Mouse (Mus musculus) ES-Bruce4 (cell line): ENCODE data around the gene Gfod1. TPM values are rescaled to one million over a fixed set of nuclear protein-coding genes. Genes with fewer than 3 reads are reported as not detected.

Experiments used
- H3K27ac ChIP-seq: 2 replicates; pipeline ENCODE4 v1.5.1; 2012; ENCODE audit warnings: low read length, inconsistent platforms; ENCODE audit not compliant: insufficient read depth
- H3K27me3 ChIP-seq: 2 replicates; pipeline ENCODE4 v1.6.1; 2012; ENCODE audit warnings: mild to moderate bottlenecking, low read length, inconsistent platforms; ENCODE audit not compliant: control insufficient read depth, poor library complexity, insufficient read depth, severe bottlenecking
- H3K36me3 ChIP-seq: 2 replicates; pipeline ENCODE4 v1.6.1; 2012; ENCODE audit warnings: inconsistent platforms, mild to moderate bottlenecking, low read length, moderate library complexity; ENCODE audit not compliant: control insufficient read depth, poor library complexity, insufficient read depth, severe bottlenecking
- H3K4me1 ChIP-seq: one replicate; pipeline ENCODE4 v1.8.1; 2011; ENCODE audit warnings: low read length; ENCODE audit not compliant: control insufficient read depth, insufficient read depth
- H3K4me3 ChIP-seq: 2 replicates; pipeline ENCODE4 v1.5.1; 2011; ENCODE audit warnings: low read depth, mild to moderate bottlenecking, low read length
- H3K9ac ChIP-seq: 2 replicates; pipeline ENCODE4 v1.6.1; 2012; ENCODE audit warnings: low read depth, mild to moderate bottlenecking, inconsistent platforms; ENCODE audit not compliant: poor library complexity, severe bottlenecking
- H3K9me3 ChIP-seq: replicated peaks from 2 replicates; pipeline ENCODE4 v1.6.1; 2012; ENCODE audit warnings: mild to moderate bottlenecking, low read length, inconsistent platforms; ENCODE audit not compliant: control insufficient read depth, poor library complexity, insufficient read depth, severe bottlenecking
- CTCF ChIP-seq: IDR thresholded peaks from one replicate; pipeline ENCODE4 v1.8.1; 2011; ENCODE audit warnings: low read depth, low read length
- EP300 ChIP-seq: IDR thresholded peaks from 2 replicates; pipeline ENCODE4 v1.6.1; 2011; ENCODE audit warnings: low read depth, low read length; ENCODE audit not compliant: insufficient read depth
- POLR2A ChIP-seq: IDR thresholded peaks from one replicate; pipeline ENCODE4 v1.8.1; 2011; ENCODE audit warnings: low read length; ENCODE audit not compliant: insufficient read depth
- polyA plus RNA-seq: library from polyadenylated mRNA; stranded (reverse); fragments of >200 nt; gene quantifications from 2 replicates; pipeline ENCODE4 v1.2.4, GENCODE M21; 2011; ENCODE audit warnings: low read depth; ENCODE audit not compliant: missing spikeins, insufficient read depth, insufficient read length

The Gfod1 gene
- polyA plus RNA-seq, 1 experiment = 6.2 TPM

DNA sequence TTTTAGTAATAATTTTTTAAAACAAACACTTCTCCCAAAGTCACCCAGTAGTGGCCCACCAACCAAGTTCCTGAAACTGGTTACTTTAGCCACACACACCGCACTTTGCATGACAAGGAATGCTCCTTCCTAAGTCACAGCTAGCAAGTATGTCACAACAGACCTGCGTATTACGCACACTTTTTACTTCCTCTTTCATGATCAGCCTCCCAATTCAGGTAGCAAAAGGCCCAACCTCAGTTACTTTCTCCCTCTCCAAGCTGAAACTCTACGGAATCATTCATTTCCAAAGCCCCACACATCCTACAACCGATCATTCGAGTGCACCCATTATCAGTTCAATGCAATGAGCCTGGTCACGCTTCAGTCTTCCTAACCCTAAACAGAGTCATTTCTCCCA lies 8.3 kb downstream of the Gfod1 start:
- Histone ChIP-seq H3K9ac (no peak overlapping the region), H3K4me1 (peaks cover 12% of the 10 kb centered on the region), H3K4me3 (no peak overlapping the region), H3K9me3 (no peaks in the 10 kb centered on the region), H3K27ac (peak overlapping the region; percentile 75), H3K36me3 (no peaks in the 10 kb centered on the region), H3K27me3 (no peaks in the 10 kb centered on the region)
- TF ChIP-seq CTCF = no peak
- TF ChIP-seq EP300 = no peak
- no peak for TF ChIP-seq POLR2A

DNA sequence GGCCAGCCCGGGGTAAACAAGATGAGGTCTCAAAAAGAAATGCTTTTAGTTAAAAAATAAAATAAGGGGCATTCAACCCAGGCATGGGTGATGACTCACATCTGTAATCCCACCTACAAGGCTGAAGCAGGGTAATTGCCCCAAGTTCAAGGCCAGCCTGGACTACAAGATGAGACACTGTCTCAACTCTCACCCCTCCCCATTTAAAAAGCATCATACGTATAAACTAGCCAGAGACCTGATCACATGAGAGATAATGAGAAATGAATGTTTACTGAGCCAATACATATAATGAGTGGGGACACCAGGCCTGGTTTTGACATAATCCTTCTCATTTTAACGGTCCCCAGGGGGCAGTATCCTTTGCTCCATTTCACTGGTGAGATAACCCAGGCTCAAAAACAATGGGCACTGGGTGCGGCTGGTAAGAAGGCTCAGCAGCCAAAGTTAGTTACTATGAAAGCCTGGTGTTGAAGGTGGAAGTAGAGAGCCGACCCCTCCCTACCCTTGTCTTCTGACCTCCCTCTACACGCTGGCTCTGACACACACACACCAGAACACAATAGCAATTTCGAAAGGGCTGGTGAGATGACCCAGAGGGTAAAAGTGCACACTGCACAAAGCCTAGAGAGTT lies 8.9 kb downstream of the Gfod1 start:
- TF ChIP-seq POLR2A = no peak
- peak; percentile 3 for TF ChIP-seq CTCF
- 0 out of 2 replicates have a peak, but pooled peaks have one; percentile 38 for TF ChIP-seq EP300
- no peaks in the 10 kb centered on the region for H3K27me3 ChIP-seq
- no peaks in the 10 kb centered on the region for H3K36me3 ChIP-seq
- H3K4me1 ChIP-seq = peaks cover 12% of the 10 kb centered on the region
- H3K9ac ChIP-seq = no peak overlapping the region
- no peaks in the 10 kb centered on the region for H3K9me3 ChIP-seq
- peak overlapping the region; percentile 77 for H3K27ac ChIP-seq
- no peak overlapping the region for H3K4me3 ChIP-seq

- 0 out of 2 replicates have a peak overlapping the region, but pooled peaks have one; percentile 31 for H3K27ac ChIP-seq
- H3K4me3 ChIP-seq = no peak overlapping the region
- no peaks in the 10 kb centered on the region for H3K36me3 ChIP-seq
- H3K9me3 ChIP-seq = no peaks in the 10 kb centered on the region
- H3K27me3 ChIP-seq = no peaks in the 10 kb centered on the region
- H3K4me1 ChIP-seq = peaks cover 14% of the 10 kb centered on the region
- TF ChIP-seq POLR2A = no peak
- peak; percentile 75 for TF ChIP-seq EP300
- H3K9ac ChIP-seq = no peak overlapping the region
These were observed 11.1 kb downstream of the Gfod1 start for GRCm38 (mm10) chr13:43292892-43293291.

DNA sequence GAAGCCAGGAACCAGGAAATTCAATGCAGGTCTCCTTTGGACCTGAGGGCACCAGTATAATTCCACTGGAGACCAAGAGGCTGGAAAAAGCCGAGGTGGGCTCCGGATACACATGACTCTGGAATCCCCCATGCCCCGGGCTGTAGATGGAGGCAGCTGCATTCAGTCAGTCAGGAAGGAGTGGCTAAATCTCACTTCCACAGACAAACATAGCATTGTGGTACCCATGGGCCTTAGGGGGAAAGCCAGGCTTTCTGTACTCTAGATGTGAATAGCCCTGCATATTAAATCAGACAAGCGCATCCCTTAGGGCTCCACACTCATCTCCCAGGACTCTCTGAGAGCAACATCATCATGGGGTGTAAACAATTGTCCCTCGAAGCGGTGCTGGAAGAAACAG lies 14.9 kb downstream of the Gfod1 start:
- H3K9ac ChIP-seq = no peak overlapping the region
- no peaks in the 10 kb centered on the region for H3K36me3 ChIP-seq
- TF ChIP-seq CTCF (no peak), POLR2A (no peak), EP300 (no peak)
- H3K4me3 ChIP-seq = no peak overlapping the region
- H3K27me3 ChIP-seq = no peaks in the 10 kb centered on the region
- H3K4me1 ChIP-seq = peaks cover 10% of the 10 kb centered on the region
- H3K9me3 ChIP-seq = no peaks in the 10 kb centered on the region; the same call in 1 of the 2 replicates
- H3K27ac ChIP-seq = no peak overlapping the region

DNA sequence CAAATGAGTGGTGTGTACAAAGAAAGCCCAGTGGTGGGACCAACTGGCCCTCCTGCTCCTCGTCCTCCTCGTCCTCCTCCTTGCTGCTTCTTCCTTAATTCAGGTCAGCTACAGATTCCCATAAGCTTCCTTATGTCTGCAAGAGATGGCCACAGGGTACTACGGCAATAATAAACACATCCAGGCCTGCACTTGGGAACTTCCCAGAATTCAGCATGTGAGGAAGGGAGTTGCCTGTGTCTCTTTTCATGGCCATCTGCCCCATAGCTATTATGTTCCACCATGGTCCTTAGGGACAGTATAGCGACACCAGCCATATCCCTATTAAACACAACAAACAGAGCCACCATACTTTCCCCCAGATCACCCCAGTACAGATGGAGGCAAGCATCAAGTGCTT lies 15.5 kb downstream of the Gfod1 start:
- no peak overlapping the region for H3K4me3 ChIP-seq
- no peak for TF ChIP-seq CTCF
- TF ChIP-seq POLR2A = no peak
- H3K9me3 ChIP-seq = no peaks in the 10 kb centered on the region; the same call in 1 of the 2 replicates
- no peak overlapping the region for H3K9ac ChIP-seq
- H3K4me1 ChIP-seq = peaks cover 10% of the 10 kb centered on the region
- no peaks in the 10 kb centered on the region for H3K36me3 ChIP-seq
- H3K27ac ChIP-seq = no peak overlapping the region
- no peaks in the 10 kb centered on the region for H3K27me3 ChIP-seq

DNA sequence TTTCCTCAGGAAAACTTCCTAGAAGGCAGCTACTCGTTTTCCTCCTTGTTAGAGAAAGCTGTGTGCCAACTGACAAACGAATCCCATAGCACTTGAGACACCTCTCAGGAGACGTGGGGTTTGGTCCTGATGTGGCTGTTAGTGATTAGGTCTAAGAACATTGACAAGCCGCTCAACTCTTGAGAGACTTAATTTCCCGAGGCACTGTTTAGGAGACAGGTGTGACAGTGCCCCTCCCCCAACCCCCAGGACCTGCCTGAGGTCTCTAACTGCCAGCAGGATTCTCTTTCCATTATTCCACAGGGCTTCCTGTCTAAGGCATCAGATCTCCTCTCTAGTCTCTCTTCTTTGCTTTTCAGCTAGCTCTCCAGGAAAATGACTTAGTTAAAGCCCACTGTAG lies 15.9 kb downstream of the Gfod1 start:
- Histone ChIP-seq H3K27me3 (no peaks in the 10 kb centered on the region), H3K27ac (no peak overlapping the region), H3K36me3 (no peaks in the 10 kb centered on the region), H3K4me1 (peaks cover 10% of the 10 kb centered on the region), H3K9ac (no peak overlapping the region), H3K4me3 (no peak overlapping the region), H3K9me3 (no peaks in the 10 kb centered on the region; the same call in 1 of the 2 replicates)
- TF ChIP-seq EP300 (0 out of 2 replicates have a peak, but pooled peaks have one; percentile 46), POLR2A (no peak)
